Mouse (Mus musculus) midbrain, embryonic 15.5 days (tissue): Measurements from ENCODE around the gene Olfr9. TPM values are rescaled to one million over a fixed set of nuclear protein-coding genes. Genes with fewer than 3 reads are reported as not detected.
"Not testable (repeated sequence)": the region's sequence is repeated elsewhere in the genome, so short reads cannot be mapped to it uniquely, and the experiment has no call there.

Experiments used
- ATAC-seq: fragments of 200-750 bp; cut with Nextera tagmentation; replicated peaks from 2 replicates; pipeline ENCODE4 v1.8.0; 2017; ENCODE audit warnings: moderate TSS enrichment
- H3K27ac ChIP-seq: fragments of 300-500 bp; sonication (generic); 2 replicates; pipeline ENCODE4 v1.5.1; 2015; ENCODE audit warnings: mild to moderate bottlenecking, inconsistent platforms
- H3K27me3 ChIP-seq: fragments of 300-500 bp; sonication (generic); replicated peaks from 2 replicates; pipeline ENCODE4 v1.6.1; 2015; ENCODE audit warnings: inconsistent platforms
- H3K36me3 ChIP-seq: fragments of 300-500 bp; sonication (generic); replicated peaks from 2 replicates; pipeline ENCODE4 v1.6.1; 2015; ENCODE audit warnings: inconsistent platforms
- H3K4me1 ChIP-seq: fragments of 300-500 bp; sonication (generic); 2 replicates; pipeline ENCODE4 v1.6.1; 2015; ENCODE audit warnings: inconsistent platforms
- H3K4me2 ChIP-seq: fragments of 300-500 bp; sonication (generic); 2 replicates; pipeline ENCODE4 v1.6.1; 2015; ENCODE audit warnings: inconsistent platforms, mild to moderate bottlenecking, moderate library complexity
- H3K4me3 ChIP-seq: fragments of 300-500 bp; sonication (generic); 2 replicates; pipeline ENCODE4 v1.5.1; 2015; ENCODE audit warnings: mild to moderate bottlenecking, inconsistent platforms
- H3K9ac ChIP-seq: fragments of 300-500 bp; sonication (generic); 2 replicates; pipeline ENCODE4 v1.6.1; 2015; ENCODE audit warnings: mild to moderate bottlenecking, inconsistent platforms
- H3K9me3 ChIP-seq: fragments of 300-500 bp; sonication (generic); 2 replicates; pipeline ENCODE4 v1.6.1; 2016; ENCODE audit warnings: inconsistent platforms
- WGBS: fragments of 180-500 bp; shearing (Covaris S2); methylation state at CpG from one replicate; pipeline ENCODE4 v1.1.7; 2015; ENCODE audit warnings: mixed read lengths; 5-methylcytosine and 5-hydroxymethylcytosine counted together
- polyA plus RNA-seq: library from polyadenylated mRNA; unstranded; fragments of >200 nt; fragmentation: Nextera tagmentation; extraction: Ambion mirVana; gene quantifications from 2 replicates; pipeline ENCODE4 v1.2.1, GENCODE M21; 2015

Olfr9 gene
- polyA plus RNA-seq, result not detected in 2 replicates

- not testable (repeated sequence) for H3K4me2 ChIP-seq, ATAC-seq
- 90% methylated on average over 1 of the region's 1 CpGs for WGBS
Observed at GRCm38 (mm10) chr10:128989131-128989530, at the start of gene Olfr9. Gene Olfr9 (plus strand): TSS chr10:128989431.

GRCm38 (mm10) chr10:128940475-128941061, 48.7 kb upstream of the Olfr9 start:
- Histone ChIP-seq H3K4me3 (no peak overlapping the region), H3K27me3 (peaks cover 9% of the 10 kb centered on the region), H3K9me3 (no peaks in the 10 kb centered on the region), H3K4me2 (no peak overlapping the region), H3K36me3 (no peaks in the 10 kb centered on the region), H3K9ac (no peak overlapping the region), H3K4me1 (no peaks in the 10 kb centered on the region), H3K27ac (no peak overlapping the region)
- no peak for ATAC-seq
- 84% methylated on average over 10 of the region's 10 CpGs for WGBS

More at GRCm38 (mm10) chr10:128989131-128989530, at the start of gene Olfr9:
- H3K27me3 ChIP-seq, H3K9ac ChIP-seq, H3K36me3 ChIP-seq, H3K4me3 ChIP-seq, H3K27ac ChIP-seq, H3K4me1 ChIP-seq, H3K9me3 ChIP-seq: not testable (repeated sequence)

DNA sequence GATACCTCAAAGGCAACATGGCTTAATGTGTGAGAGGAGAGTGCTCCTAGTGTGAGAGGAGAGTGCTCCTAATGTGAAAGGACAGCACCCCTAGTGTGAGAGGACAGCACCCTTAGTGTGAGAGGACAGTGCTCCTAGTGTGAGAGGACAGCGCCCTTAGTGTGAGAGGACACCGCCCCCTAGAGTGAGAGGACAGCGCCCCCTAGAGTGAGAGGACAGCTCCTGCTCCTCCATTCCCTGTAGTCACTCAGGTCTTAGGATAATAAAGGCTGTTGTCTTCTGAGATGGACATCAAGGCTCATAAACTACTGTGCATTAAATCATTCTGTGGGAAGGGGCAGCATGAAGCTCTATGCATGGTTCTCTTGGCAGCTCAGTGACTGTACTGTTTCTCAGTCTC, 43.6 kb upstream of the Olfr9 start:
- Histone ChIP-seq H3K4me1 (no peaks in the 10 kb centered on the region), H3K4me2 (no peak overlapping the region), H3K4me3 (no peak overlapping the region), H3K9ac (no peak overlapping the region), H3K27ac (no peak overlapping the region), H3K36me3 (no peaks in the 10 kb centered on the region), H3K9me3 (no peaks in the 10 kb centered on the region), H3K27me3 (no peaks in the 10 kb centered on the region)
- WGBS, result 16% methylated on average over 3 of the region's 3 CpGs
- no peak for ATAC-seq

- H3K4me1 ChIP-seq, result no peaks in the 10 kb centered on the region
- no peaks in the 10 kb centered on the region for H3K36me3 ChIP-seq
- H3K9me3 ChIP-seq, result no peaks in the 10 kb centered on the region
- no peak overlapping the region for H3K9ac ChIP-seq
- H3K27ac ChIP-seq, result no peak overlapping the region
- H3K27me3 ChIP-seq, result no peaks in the 10 kb centered on the region
- WGBS, result 91% methylated on average over 4 of the region's 4 CpGs
- no peak overlapping the region for H3K4me2 ChIP-seq
- no peak for ATAC-seq
- no peak overlapping the region for H3K4me3 ChIP-seq
Observed at GRCm38 (mm10) chr10:128947496-128947895, 41.7 kb upstream of the Olfr9 start.

GRCm38 (mm10) chr10:128950208-128950887, 38.9 kb upstream of the Olfr9 start:
- Histone ChIP-seq H3K9me3 (no peaks in the 10 kb centered on the region), H3K4me1 (no peaks in the 10 kb centered on the region), H3K27ac (no peak overlapping the region), H3K4me2 (no peak overlapping the region), H3K4me3 (no peak overlapping the region), H3K9ac (no peak overlapping the region), H3K27me3 (no peaks in the 10 kb centered on the region), H3K36me3 (no peaks in the 10 kb centered on the region)
- ATAC-seq, result no peak
- 76% methylated on average over 16 of the region's 16 CpGs for WGBS

DNA sequence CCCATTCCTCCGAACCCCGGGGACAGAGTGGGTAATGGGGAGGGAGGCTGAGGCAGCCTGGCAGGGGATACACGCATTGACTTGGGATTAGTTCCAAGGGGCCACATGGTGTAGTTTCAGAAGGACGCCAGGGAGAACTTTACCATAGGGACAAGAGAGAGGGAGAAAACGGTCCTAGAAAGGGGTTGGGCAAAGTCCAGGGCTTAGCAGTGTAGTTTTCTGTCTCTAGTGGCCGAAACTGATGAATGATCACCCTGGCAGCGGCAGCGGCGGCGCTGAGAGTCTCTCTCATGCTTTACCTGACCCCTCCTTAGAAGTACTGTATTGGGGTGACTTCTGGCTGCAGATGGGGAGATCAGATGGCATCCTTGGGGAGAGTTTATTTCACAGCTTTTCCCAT, 30.9 kb upstream of the Olfr9 start:
- H3K9ac ChIP-seq, result no peak overlapping the region

DNA sequence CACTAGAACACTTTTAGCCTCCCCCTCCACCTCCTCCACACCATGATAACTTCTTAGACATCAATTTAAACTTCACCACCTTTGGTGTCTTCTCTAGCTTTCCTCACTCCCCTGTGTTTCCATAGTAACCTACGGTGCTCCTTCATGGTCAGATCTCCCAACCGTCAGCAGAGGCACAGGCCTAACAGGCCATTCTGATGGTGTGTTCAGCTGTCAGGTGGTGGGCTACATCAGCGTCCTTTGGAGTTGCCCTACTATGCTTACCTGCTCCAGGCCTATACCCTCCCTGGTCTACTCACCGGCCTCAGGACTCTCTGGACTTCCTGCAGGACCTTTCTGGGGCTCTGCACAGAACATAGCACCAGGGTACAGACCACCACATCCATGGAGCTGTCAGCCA, 29.1 kb upstream of the Olfr9 start:
- no peak overlapping the region for H3K4me2 ChIP-seq
- H3K27ac ChIP-seq, result no peak overlapping the region
- H3K9me3 ChIP-seq, result no peaks in the 10 kb centered on the region
- H3K4me3 ChIP-seq, result no peak overlapping the region
- H3K36me3 ChIP-seq, result no peaks in the 10 kb centered on the region
- no peak; the same call in 1 of the 2 replicates for ATAC-seq
- H3K27me3 ChIP-seq, result no peaks in the 10 kb centered on the region
- WGBS, result 70% methylated on average over 4 of the region's 4 CpGs
- no peaks in the 10 kb centered on the region for H3K4me1 ChIP-seq
- H3K9ac ChIP-seq, result no peak overlapping the region

More for the DNA sequence above, 30.9 kb upstream of the Olfr9 start:
- WGBS, result 81% methylated on average over 10 of the region's 10 CpGs
- H3K36me3 ChIP-seq, result no peaks in the 10 kb centered on the region
- no peak overlapping the region for H3K4me3 ChIP-seq
- ATAC-seq, result no peak
- no peaks in the 10 kb centered on the region for H3K4me1 ChIP-seq
- no peak overlapping the region for H3K4me2 ChIP-seq
- no peaks in the 10 kb centered on the region for H3K9me3 ChIP-seq
- H3K27me3 ChIP-seq, result no peaks in the 10 kb centered on the region
- H3K27ac ChIP-seq, result no peak overlapping the region

GRCm38 (mm10) chr10:128960590-128961584, 28.3 kb upstream of the Olfr9 start, which contains the start of gene Mettl7b:
Gene Mettl7b (minus strand): TSS chr10:128960988.
- Histone ChIP-seq H3K27ac (no peak within 1 kb of the TSS), H3K4me1 (no peaks in the 10 kb centered on the region), H3K36me3 (no peaks in the 10 kb centered on the region), H3K27me3 (no peaks in the 10 kb centered on the region), H3K4me2 (no peak within 1 kb of the TSS), H3K9ac (no peak within 1 kb of the TSS), H3K4me3 (no peak within 1 kb of the TSS), H3K9me3 (no peaks in the 10 kb centered on the region)
- 86% methylated on average over 12 of the region's 12 CpGs for WGBS
- ATAC-seq, result no peak

- 84% methylated on average over 2 of the region's 2 CpGs for WGBS
- Histone ChIP-seq H3K27me3 (no peaks in the 10 kb centered on the region), H3K27ac (no peak overlapping the region), H3K4me3 (no peak overlapping the region), H3K36me3 (no peaks in the 10 kb centered on the region), H3K4me1 (no peaks in the 10 kb centered on the region), H3K4me2 (no peak overlapping the region), H3K9me3 (no peaks in the 10 kb centered on the region), H3K9ac (no peak overlapping the region)
- no peak for ATAC-seq
Observed at GRCm38 (mm10) chr10:128964961-128965360, 24.3 kb upstream of the Olfr9 start.

DNA sequence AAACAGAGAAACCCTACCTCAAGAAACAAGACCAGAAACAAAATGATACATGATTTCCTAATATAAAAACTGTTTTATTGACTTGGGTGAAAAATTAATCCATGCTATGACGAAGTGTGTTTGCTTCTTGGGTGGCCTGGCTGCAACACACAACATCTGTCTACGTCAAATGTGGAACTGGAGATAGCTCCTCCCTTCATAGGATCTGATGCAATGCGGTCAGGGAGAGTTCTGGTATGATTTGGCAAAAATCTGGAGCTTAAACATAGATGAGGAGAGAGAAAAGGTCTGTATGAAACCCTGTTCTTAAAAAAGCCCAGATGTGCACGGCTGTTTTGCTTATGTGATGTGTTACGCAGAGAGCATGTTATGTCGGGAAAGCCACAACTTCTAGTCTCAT, 23.4 kb upstream of the Olfr9 start:
- no peak overlapping the region for H3K27ac ChIP-seq
- no peaks in the 10 kb centered on the region for H3K27me3 ChIP-seq
- 92% methylated on average over 6 of the region's 6 CpGs for WGBS
- no peak for ATAC-seq
- no peak overlapping the region for H3K9ac ChIP-seq
- H3K4me3 ChIP-seq, result no peak overlapping the region
- no peak overlapping the region for H3K4me2 ChIP-seq
- H3K36me3 ChIP-seq, result no peaks in the 10 kb centered on the region
- no peaks in the 10 kb centered on the region for H3K4me1 ChIP-seq
- H3K9me3 ChIP-seq, result no peaks in the 10 kb centered on the region

GRCm38 (mm10) chr10:128968341-128968749, 20.9 kb upstream of the Olfr9 start:
- WGBS, result 63% methylated on average over 1 of the region's 1 CpGs
- H3K4me2 ChIP-seq, result no peak overlapping the region
- H3K27ac ChIP-seq, result no peak overlapping the region
- H3K4me3 ChIP-seq, result no peak overlapping the region
- H3K36me3 ChIP-seq, result no peaks in the 10 kb centered on the region
- no peaks in the 10 kb centered on the region for H3K9me3 ChIP-seq
- no peak overlapping the region for H3K9ac ChIP-seq
- H3K4me1 ChIP-seq, result no peaks in the 10 kb centered on the region
- no peaks in the 10 kb centered on the region for H3K27me3 ChIP-seq
- no peak for ATAC-seq

GRCm38 (mm10) chr10:128970740-128971250, 18.4 kb upstream of the Olfr9 start:
- Histone ChIP-seq H3K9me3 (no peaks in the 10 kb centered on the region), H3K4me1 (no peaks in the 10 kb centered on the region), H3K4me3 (no peak overlapping the region), H3K27me3 (no peaks in the 10 kb centered on the region), H3K9ac (no peak overlapping the region), H3K27ac (no peak overlapping the region), H3K4me2 (no peak overlapping the region), H3K36me3 (no peaks in the 10 kb centered on the region)
- no peak for ATAC-seq
- 44% methylated on average over 1 of the region's 1 CpGs for WGBS
